Mouse (Mus musculus) layer of hippocampus, adult 2 months (tissue): ENCODE results near the gene Gm20605. TPM values are rescaled to one million over a fixed set of nuclear protein-coding genes. Genes with fewer than 3 reads are reported as not detected.

Experiments
- DNase-seq, 2 experiments: peaks; one replicate each; pipeline ENCODE4 v3.0.0; 2022; ENCODE audit warnings: low spot score in 2 of 2
- H3K27ac ChIP-seq: fragments of 200-600 bp; 2 replicates; pipeline ENCODE4 v1.8.1; 2022
- H3K4me3 ChIP-seq: fragments of 200-600 bp; 2 replicates; pipeline ENCODE4 v1.8.1; 2022; ENCODE audit warnings: mild to moderate bottlenecking
- CTCF ChIP-seq: fragments of 200-600 bp; conservative IDR thresholded peaks from 2 replicates; pipeline ENCODE4 v1.8.1; 2022; ENCODE audit warnings: antibody characterized with exemption, mild to moderate bottlenecking, moderate library complexity
- long read RNA-seq, 2 experiments: library from polyadenylated mRNA; stranded (forward); transcript quantifications; one replicate each; pipeline ENCODE4 v2.0.0; 2021; ENCODE audit warnings: borderline mapping rate in 2 of 2
- total RNA-seq, 2 experiments: library from RNA; stranded (reverse); gene quantifications; 2 replicates each; pipeline ENCODE4 v1.2.3; 2021

Gene Gm20605
- total RNA-seq = 10 to 100 TPM; 15.5 to 19.7 TPM
- long read RNA-seq, experiment 1, full-length matches to known transcripts = 15 of 31 reads
- long read RNA-seq, experiment 1, partial matches to known transcripts = 4 of 31 reads
- long read RNA-seq, experiment 1, other reads (novel, unspliced or antisense) = 12 of 31 reads
- long read RNA-seq, experiment 2, full-length matches to known transcripts = 12 of 32 reads
- long read RNA-seq, experiment 2, partial matches to known transcripts = 2 of 32 reads
- long read RNA-seq, experiment 2, other reads (novel, unspliced or antisense) = 18 of 32 reads

GRCm38 (mm10) chr5:137628498-137629305, at the start of gene Gm20605, which contains the start of the genes Fbxo24 and Lrch4:
TSS of gene Gm20605 (plus strand) at chr5:137629175.
TSS of gene Fbxo24 (minus strand) at chr5:137629002.
TSS of gene Lrch4 (plus strand) at chr5:137629121.
- DNase-seq = peak; percentile 97 to 100
- TF ChIP-seq CTCF = 0 out of 2 replicates have a peak, but pooled peaks have one; percentile 11
- Histone ChIP-seq H3K27ac (peak within 1 kb of the TSS; percentile 98), H3K4me3 (peak within 1 kb of the TSS; percentile 94)

GRCm38 (mm10) chr5:137580246-137580645, 48.7 kb upstream of the Gm20605 start:
- Histone ChIP-seq H3K4me3 (no peak overlapping the region), H3K27ac (no peak overlapping the region)
- DNase-seq = no peak
- TF ChIP-seq CTCF = no peak

DNA sequence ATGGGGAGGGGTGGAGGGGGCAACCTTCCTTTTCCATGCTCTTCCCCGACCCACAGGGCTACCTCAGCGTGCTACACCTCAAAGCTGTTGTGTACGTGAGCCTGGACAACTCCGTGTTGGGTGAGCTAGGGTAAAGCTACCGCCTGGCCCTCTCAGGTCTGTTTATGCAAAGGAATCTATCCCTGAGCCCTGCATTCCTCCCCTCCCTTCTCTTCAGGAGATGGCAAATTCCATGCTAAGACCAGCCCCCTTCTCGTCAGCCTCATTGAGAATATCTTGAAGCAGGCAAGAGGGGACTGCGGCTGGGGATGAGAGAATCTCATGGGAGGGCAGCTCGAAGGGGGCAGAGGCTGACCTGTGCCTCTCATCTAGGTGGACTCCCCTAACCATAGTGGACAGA, 46.3 kb upstream of the Gm20605 start:
- DNase-seq = no peak
- Histone ChIP-seq H3K4me3 (no peak overlapping the region), H3K27ac (no peak overlapping the region)
- no peak for TF ChIP-seq CTCF

DNA sequence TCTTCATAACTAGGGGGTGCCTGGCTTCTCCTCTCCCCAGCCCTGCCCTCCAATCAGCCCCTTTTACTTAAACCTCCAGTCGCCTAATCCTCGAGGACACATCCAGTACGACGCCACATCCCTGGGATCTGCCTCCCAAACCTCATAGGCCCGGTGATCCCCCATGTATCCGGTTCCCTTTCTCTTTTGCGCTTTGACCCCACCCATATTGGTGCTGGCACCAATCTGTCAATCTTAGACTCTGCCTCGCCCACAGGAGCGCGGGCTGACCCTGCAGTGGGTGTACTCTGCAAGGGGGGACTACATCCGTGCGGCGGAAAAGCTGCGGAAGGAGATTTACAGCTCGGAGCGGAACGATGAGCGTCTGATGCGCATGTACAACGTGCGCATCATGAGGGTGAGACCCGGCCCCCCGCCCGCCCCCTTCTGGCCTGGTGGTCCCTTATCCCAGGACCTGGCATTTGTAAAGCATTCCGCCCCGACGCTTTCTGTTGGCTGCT, 45.3 kb upstream of the Gm20605 start:
- peak overlapping the region; percentile 41 for H3K4me3 ChIP-seq
- peak overlapping the region; percentile 69 for H3K27ac ChIP-seq
- peak; percentile 43 to 58 for DNase-seq
- TF ChIP-seq CTCF = no peak; the same call in 1 of the 2 replicates

- peak; percentile 85 for TF ChIP-seq CTCF
- H3K27ac ChIP-seq = no peak overlapping the region
- H3K4me3 ChIP-seq = no peak overlapping the region
- DNase-seq = peak; percentile 63 to 73
Observed at GRCm38 (mm10) chr5:137584976-137585375, 44.0 kb upstream of the Gm20605 start.

DNA sequence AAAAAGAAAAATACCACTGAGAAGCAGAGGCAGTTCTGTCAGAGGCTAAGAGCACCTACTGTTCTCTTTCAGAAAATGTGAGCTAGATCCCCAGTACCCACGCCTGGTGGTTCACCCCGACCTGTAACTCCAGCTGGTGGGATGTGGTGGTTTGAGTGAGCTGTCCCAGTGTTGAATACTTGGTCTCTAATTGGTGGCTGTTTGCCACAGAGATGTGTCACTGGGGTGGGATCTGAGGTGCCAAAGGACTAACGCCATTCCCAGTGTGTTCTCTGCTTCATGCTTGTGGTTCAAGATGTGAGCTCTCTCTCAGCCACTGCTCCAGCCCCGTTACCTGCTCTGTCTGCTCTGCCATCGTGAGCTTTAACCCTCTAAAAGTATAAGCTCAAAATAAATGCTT, 38.5 kb upstream of the Gm20605 start:
- no peak for DNase-seq
- no peak overlapping the region for H3K27ac ChIP-seq
- no peak for TF ChIP-seq CTCF

GRCm38 (mm10) chr5:137595921-137596320, 33.1 kb upstream of the Gm20605 start:
- no peak for TF ChIP-seq CTCF
- Histone ChIP-seq H3K27ac (no peak overlapping the region), H3K4me3 (no peak overlapping the region)
- no peak for DNase-seq

More for the DNA sequence above, 38.5 kb upstream of the Gm20605 start:
- H3K4me3 ChIP-seq = no peak overlapping the region

GRCm38 (mm10) chr5:137596601-137597261, 32.2 kb upstream of the Gm20605 start:
- no peak overlapping the region for H3K4me3 ChIP-seq
- no peak for TF ChIP-seq CTCF
- H3K27ac ChIP-seq = no peak overlapping the region
- no peak for DNase-seq

DNA sequence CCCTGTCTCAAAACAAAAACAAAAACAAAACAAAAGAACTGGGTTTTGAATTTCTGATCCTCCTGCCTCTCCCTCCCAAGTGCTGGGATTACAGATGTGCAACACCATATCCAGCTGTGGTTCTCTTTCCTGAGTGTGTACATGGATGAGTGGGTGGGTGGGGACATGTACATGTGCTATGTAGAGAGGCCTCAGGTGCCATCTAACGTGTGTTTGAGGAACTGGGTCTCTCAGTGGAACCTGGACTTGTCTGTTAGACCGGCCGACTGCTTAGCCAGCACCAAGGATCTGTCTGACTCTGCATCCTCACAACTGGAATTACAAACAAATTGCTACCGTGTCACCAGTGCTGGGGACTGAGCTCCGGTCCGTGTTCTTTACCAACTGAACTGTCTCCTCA, 31.4 kb upstream of the Gm20605 start:
- Histone ChIP-seq H3K27ac (no peak overlapping the region), H3K4me3 (no peak overlapping the region)
- TF ChIP-seq CTCF = no peak
- DNase-seq = no peak

GRCm38 (mm10) chr5:137598100-137598826, 30.7 kb upstream of the Gm20605 start:
- no peak for DNase-seq
- H3K27ac ChIP-seq = no peak overlapping the region
- TF ChIP-seq CTCF = no peak
- H3K4me3 ChIP-seq = no peak overlapping the region

DNA sequence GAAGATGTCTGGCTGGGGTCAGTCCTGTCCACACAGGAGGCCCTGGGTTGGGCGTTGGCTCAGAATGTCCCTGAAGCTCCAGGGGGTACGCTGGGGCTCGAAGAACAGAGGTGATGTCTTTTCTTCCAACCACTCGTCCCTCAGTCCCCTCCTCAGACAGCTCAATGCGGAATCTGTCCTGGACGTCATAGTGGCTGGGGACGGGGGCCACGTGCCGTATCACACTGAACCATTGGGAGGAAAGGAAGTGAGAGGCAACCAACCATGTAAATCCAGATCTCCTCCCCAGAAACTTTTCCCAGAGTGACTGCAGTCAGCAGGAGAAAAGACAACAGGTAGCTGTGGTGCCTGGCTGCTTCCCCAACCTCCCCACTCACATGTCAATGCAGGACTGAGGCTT, 29.4 kb upstream of the Gm20605 start:
- H3K27ac ChIP-seq = 0 out of 2 replicates have a peak overlapping the region, but pooled peaks have one; percentile 95
- no peak for DNase-seq
- TF ChIP-seq CTCF = no peak
- peak overlapping the region; percentile 96 for H3K4me3 ChIP-seq

DNA sequence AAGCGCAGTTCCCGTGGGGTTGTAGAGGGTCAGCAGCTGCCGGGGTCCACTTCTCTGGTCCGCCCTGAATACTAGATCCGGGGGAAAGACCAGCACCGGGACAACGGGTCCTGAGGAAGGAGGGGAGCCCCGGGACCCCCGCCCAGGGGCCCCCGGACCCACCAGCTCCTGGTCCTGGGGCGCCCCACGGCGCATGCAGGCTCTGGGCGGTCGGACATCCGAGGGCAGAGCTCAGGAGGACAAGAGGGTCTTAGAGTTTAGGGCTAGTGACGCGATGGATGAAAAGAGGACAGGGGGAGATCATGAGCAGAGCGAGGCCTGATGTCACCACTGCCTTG, 28.7 kb upstream of the Gm20605 start:
- Histone ChIP-seq H3K4me3 (peak overlapping the region; percentile 96), H3K27ac (peak overlapping the region; percentile 95)
- TF ChIP-seq CTCF = no peak; the same call in 1 of the 2 replicates
- peak in 1 of 2 experiments; percentile 23 for DNase-seq
